Mouse (Mus musculus) bone marrow macrophage, adult 2 months (primary cell): ENCODE measurements around the gene Vmn1r10. TPM values are rescaled to one million over a fixed set of nuclear protein-coding genes. Genes with fewer than 3 reads are reported as not detected.

Experiments used
- H3K27ac ChIP-seq: 2 replicates; pipeline ENCODE4 v1.5.1; 2012; ENCODE audit warnings: low read depth, low read length; ENCODE audit not compliant: insufficient read depth
- H3K4me1 ChIP-seq: 2 replicates; pipeline ENCODE4 v1.6.1; 2012; ENCODE audit warnings: low read length; ENCODE audit not compliant: control insufficient read depth, insufficient read depth
- H3K4me3 ChIP-seq: 2 replicates; pipeline ENCODE4 v1.5.1; 2012; ENCODE audit warnings: mild to moderate bottlenecking, low read length, moderate library complexity; ENCODE audit not compliant: insufficient read depth
- CTCF ChIP-seq: IDR thresholded peaks from 2 replicates; pipeline ENCODE4 v1.5.1; 2012; ENCODE audit warnings: low read depth, mild to moderate bottlenecking, low read length, moderate library complexity
- POLR2A ChIP-seq: IDR thresholded peaks from 2 replicates; pipeline ENCODE4 v1.6.1; 2012; ENCODE audit warnings: mild to moderate bottlenecking, low read depth, low read length, borderline replicate concordance
- polyA plus RNA-seq: library from polyadenylated mRNA; stranded (reverse); fragments of >200 nt; gene quantifications from 2 replicates; pipeline ENCODE4 v1.2.4, GENCODE M21; 2012; ENCODE audit not compliant: missing spikeins, insufficient read depth, insufficient read length

Gene Vmn1r10
- polyA plus RNA-seq, result not detected in 2 replicates

- H3K4me3 ChIP-seq, result no peak within 1 kb of the TSS
- H3K27ac ChIP-seq, result no peak within 1 kb of the TSS
- H3K4me1 ChIP-seq, result no peaks in the 10 kb centered on the region
- TF ChIP-seq CTCF (no peak), POLR2A (no peak)
These were observed at the start of gene Vmn1r10 for GRCm38 (mm10) chr6:57109154-57109553. TSS of gene Vmn1r10 (plus strand) at chr6:57109454.

- TF ChIP-seq CTCF, result no peak
- TF ChIP-seq POLR2A, result no peak
- Histone ChIP-seq H3K4me3 (no peak overlapping the region), H3K4me1 (no peaks in the 10 kb centered on the region), H3K27ac (no peak overlapping the region)
These were observed 45.5 kb upstream of the Vmn1r10 start for GRCm38 (mm10) chr6:57063730-57064129.

GRCm38 (mm10) chr6:57066487-57066886 lies 42.8 kb upstream of the Vmn1r10 start, which contains the start of gene Vmn1r9:
TSS of gene Vmn1r9 (plus strand) at chr6:57066787.
- H3K4me1 ChIP-seq, result no peaks in the 10 kb centered on the region
- H3K4me3 ChIP-seq, result no peak within 1 kb of the TSS
- no peak within 1 kb of the TSS for H3K27ac ChIP-seq
- TF ChIP-seq CTCF (no peak), POLR2A (no peak)

GRCm38 (mm10) chr6:57106358-57106757 lies 2.9 kb upstream of the Vmn1r10 start:
- Histone ChIP-seq H3K4me3 (no peak overlapping the region), H3K27ac (no peak overlapping the region), H3K4me1 (no peaks in the 10 kb centered on the region)
- no peak for TF ChIP-seq POLR2A
- TF ChIP-seq CTCF, result no peak

- Histone ChIP-seq H3K4me3 (no peak within 1 kb of the TSS), H3K4me1 (no peaks in the 10 kb centered on the region), H3K27ac (no peak within 1 kb of the TSS)
- TF ChIP-seq CTCF (no peak), POLR2A (no peak)
These were observed 23.9 kb downstream of the Vmn1r10 start, which contains the start of gene Vmn1r11 for GRCm38 (mm10) chr6:57133155-57133554. TSS of gene Vmn1r11 (plus strand) at chr6:57133455.

GRCm38 (mm10) chr6:57156619-57157018 lies 47.4 kb downstream of the Vmn1r10 start, which contains the start of gene Vmn1r12:
TSS of gene Vmn1r12 (plus strand) at chr6:57156919.
- H3K4me1 ChIP-seq, result no peaks in the 10 kb centered on the region
- H3K4me3 ChIP-seq, result no peak within 1 kb of the TSS
- TF ChIP-seq POLR2A (no peak), CTCF (no peak)
- H3K27ac ChIP-seq, result no peak within 1 kb of the TSS

Other genes with a start within 250 kb of the Vmn1r10 start
- gene Nt5c3, start 185.5 kb upstream of the Vmn1r10 start, polyA plus RNA-seq, result 29.9 and 30.8 TPM in 2 replicates
- not detected in 2 replicates for gene Vmn1r4, start 185.4 kb upstream of the Vmn1r10 start, polyA plus RNA-seq
- not detected in 2 replicates for gene Vmn1r5, start 139.2 kb upstream of the Vmn1r10 start, polyA plus RNA-seq
- gene Vmn1r6, start 112.2 kb upstream of the Vmn1r10 start, polyA plus RNA-seq, result 0.48 TPM in 1 of 2 replicates, not detected in the other
- gene Vmn1r7, start 84.1 kb upstream of the Vmn1r10 start, polyA plus RNA-seq, result not detected in 2 replicates
- not detected in 2 replicates for gene Vmn1r8, start 77.2 kb upstream of the Vmn1r10 start, polyA plus RNA-seq
- gene Vmn1r9, start 42.7 kb upstream of the Vmn1r10 start, polyA plus RNA-seq, result not detected in 2 replicates
- gene Vmn1r11, start 24.0 kb downstream of the Vmn1r10 start, polyA plus RNA-seq, result not detected in 2 replicates
- 0.89 TPM in 1 of 2 replicates, not detected in the other for gene Vmn1r12, start 47.5 kb downstream of the Vmn1r10 start, polyA plus RNA-seq
- not detected in 2 replicates for gene Vmn1r13, start 93.8 kb downstream of the Vmn1r10 start, polyA plus RNA-seq
- gene Vmn1r14, start 122.2 kb downstream of the Vmn1r10 start, polyA plus RNA-seq, result not detected in 2 replicates
- gene Vmn1r15, start 148.5 kb downstream of the Vmn1r10 start, polyA plus RNA-seq, result not detected in 2 replicates
- not detected in 2 replicates for gene Vmn1r16, start 220.0 kb downstream of the Vmn1r10 start, polyA plus RNA-seq